8 mouse cellular contexts compared by ENCODE assay signal in genomic region chr13:111905213-111905701, GRCm38 (mm10).
DNase-seq lines count a peak whose midpoint lies in the region; ATAC-seq and TF ChIP-seq lines count a peak whose summit lies in the region.

No protein-coding gene starts in this region.

- no peak for TF ChIP-seq EP300 in stomach, postnatal 0 days (optimal IDR thresholded peaks at IDR 0.05)

- no peak for TF ChIP-seq CTCF in gastrocnemius, adult 2 months (IDR thresholded peaks at IDR 0.05)
- no peak for TF ChIP-seq CTCF in kidney, postnatal 0 days (IDR thresholded peaks at IDR 0.05; ENCODE audit: low read depth)
- no peak for TF ChIP-seq CTCF in stomach, postnatal 0 days (IDR thresholded peaks at IDR 0.05; ENCODE audit: low read depth)

- ATAC-seq in heart, embryonic 14.5 days (ENCODE audit: insufficient number of reproducible peaks, insufficient read depth, low FRiP score, low read depth): peak; percentile 61; the same call in 1 of the 2 replicates
- ATAC-seq in kidney, postnatal 0 days (replicated peaks; ENCODE audit: low FRiP score, low read depth): no peak
- peak; percentile 88 for ATAC-seq in stomach, postnatal 0 days (ENCODE audit: low FRiP score, low TSS enrichment)

- peak overlapping the region; percentile 57 for H3K4me2 ChIP-seq in heart, embryonic 14.5 days (ENCODE audit: low read length)
- peak overlapping the region; percentile 17; the same call in 1 of the 2 replicates for H3K4me2 ChIP-seq in kidney, postnatal 0 days (ENCODE audit: low read length)
- peak overlapping the region; percentile 29; the same call in 1 of the 2 replicates for H3K4me2 ChIP-seq in stomach, postnatal 0 days (replicated peaks; ENCODE audit: low read depth)

- H3K27me3 ChIP-seq in heart, embryonic 14.5 days (ENCODE audit: control insufficient read depth, insufficient read depth, low read length): no peaks in the 10 kb centered on the region
- no peaks in the 10 kb centered on the region for H3K27me3 ChIP-seq in kidney, postnatal 0 days (ENCODE audit: insufficient read depth, low read length)
- no peaks in the 10 kb centered on the region for H3K27me3 ChIP-seq in megakaryocyte, embryonic 14.5 days (replicated peaks)
- no peaks in the 10 kb centered on the region for H3K27me3 ChIP-seq in stomach, postnatal 0 days (ENCODE audit: control insufficient read depth, insufficient read depth, low read length)

- no peak for DNase-seq in gastrocnemius, adult 2 months
- no peak for DNase-seq in gastrocnemius, postnatal 36 days
- DNase-seq in embryo, embryonic 10 days (ENCODE audit: low spot score): peak; percentile 65
- peak; percentile 24 for DNase-seq in kidney, postnatal 0 days (ENCODE audit: low spot score)
- DNase-seq in stomach, postnatal 0 days (ENCODE audit: low spot score): peak; percentile 66
- no peak for DNase-seq in thymus, postnatal 10 days (ENCODE audit: low spot score in 2 of 2)

- no peaks in the 10 kb centered on the region for H3K9me3 ChIP-seq in heart, embryonic 14.5 days (ENCODE audit: control insufficient read depth, low read length)
- no peaks in the 10 kb centered on the region for H3K9me3 ChIP-seq in kidney, postnatal 0 days (replicated peaks; ENCODE audit: low read length)
- no peaks in the 10 kb centered on the region for H3K9me3 ChIP-seq in megakaryocyte, embryonic 14.5 days
- no peaks in the 10 kb centered on the region for H3K9me3 ChIP-seq in stomach, postnatal 0 days (ENCODE audit: control insufficient read depth, low read length)

- WGBS in heart, embryonic 14.5 days: 11% methylated on average over 10 of the region's 10 CpGs
- WGBS in kidney, postnatal 0 days: 29% methylated on average over 10 of the region's 10 CpGs
- 24% methylated on average over 10 of the region's 10 CpGs for WGBS in stomach, postnatal 0 days

- H3K4me1 ChIP-seq in heart, embryonic 14.5 days (ENCODE audit: control insufficient read depth in 2 of 2, insufficient read depth in 2 of 2, low read length in 2 of 2): peaks cover 9 to 11% of the 10 kb centered on the region in 2 experiments
- 0 out of 2 replicates have a peak, but pooled peaks cover 6% of the 10 kb centered on the region for H3K4me1 ChIP-seq in kidney, postnatal 0 days (replicated peaks; ENCODE audit: insufficient read depth, low read length)
- H3K4me1 ChIP-seq in megakaryocyte, embryonic 14.5 days: peaks cover 12% of the 10 kb centered on the region
- H3K4me1 ChIP-seq in stomach, postnatal 0 days (replicated peaks; ENCODE audit: control insufficient read depth, insufficient read depth): peaks cover 8% of the 10 kb centered on the region

- H3K9ac ChIP-seq in heart, embryonic 14.5 days (ENCODE audit: low read length): peak overlapping the region; percentile 44; the same call in 1 of the 2 replicates
- H3K9ac ChIP-seq in kidney, postnatal 0 days (ENCODE audit: low read depth, low read length): peak overlapping the region; percentile 45; the same call in 1 of the 2 replicates
- H3K9ac ChIP-seq in stomach, postnatal 0 days (ENCODE audit: low read length): peak overlapping the region; percentile 35; the same call in 1 of the 2 replicates

- H3K27ac ChIP-seq in gastrocnemius, adult 2 months: peak overlapping the region; percentile 28
- H3K27ac ChIP-seq in heart, embryonic 14.5 days (replicated peaks in 1 of 2; ENCODE audit: control insufficient read depth in 1 of 2, insufficient read depth in 1 of 2, low read depth in 2 of 2, low read length in 2 of 2): peak overlapping the region; percentile 67 to 69
- peak overlapping the region; percentile 75 for H3K27ac ChIP-seq in kidney, postnatal 0 days
- H3K27ac ChIP-seq in stomach, postnatal 0 days (replicated peaks): peak overlapping the region; percentile 82

- intact Hi-C loops in gastrocnemius, adult 2 months (cut with DNase I): no loop called here
- intact Hi-C loops in gastrocnemius, postnatal 36 days (cut with DNase I): no loop called here

- no peaks in the 10 kb centered on the region for H3K36me3 ChIP-seq in heart, embryonic 14.5 days (ENCODE audit: control insufficient read depth, insufficient read depth, low read length)
- no peaks in the 10 kb centered on the region for H3K36me3 ChIP-seq in kidney, postnatal 0 days (ENCODE audit: insufficient read depth, low read length)
- H3K36me3 ChIP-seq in megakaryocyte, embryonic 14.5 days (replicated peaks; ENCODE audit: low read length): no peaks in the 10 kb centered on the region
- H3K36me3 ChIP-seq in stomach, postnatal 0 days (ENCODE audit: control insufficient read depth, insufficient read depth, low read length): no peaks in the 10 kb centered on the region

- H3K4me3 ChIP-seq in gastrocnemius, adult 2 months: peak overlapping the region; percentile 47
- H3K4me3 ChIP-seq in heart, embryonic 14.5 days (ENCODE audit: control insufficient read depth in 1 of 2, insufficient read depth in 1 of 2, low read depth in 1 of 2, low read length in 2 of 2): peak overlapping the region; percentile 16 to 30; a peak in 3 of 4 replicates
- H3K4me3 ChIP-seq in kidney, postnatal 0 days (replicated peaks; ENCODE audit: low read depth, low read length): no peak overlapping the region
- peak overlapping the region; percentile 64 for H3K4me3 ChIP-seq in megakaryocyte, embryonic 14.5 days (replicated peaks)
- no peak overlapping the region for H3K4me3 ChIP-seq in stomach, postnatal 0 days (ENCODE audit: low read depth, low read length)

Comparison
In these comparisons a context has a peak if more than half of its experiments do, and no peak if none do; other contexts are left out.
1. DNase-seq: peak in embryo, embryonic 10 days (single experiment), kidney, postnatal 0 days (single experiment) and stomach, postnatal 0 days (single experiment); none in gastrocnemius, adult 2 months (single experiment), gastrocnemius, postnatal 36 days (0 of 2) and thymus, postnatal 10 days (0 of 2).
2. H3K27ac ChIP-seq: peak in every context shown above with its lines; median percentile 82 in stomach, postnatal 0 days; 75 in kidney, postnatal 0 days; 68 in heart, embryonic 14.5 days; 28 in gastrocnemius, adult 2 months.
3. H3K4me3 ChIP-seq: peak in gastrocnemius, adult 2 months (single experiment), heart, embryonic 14.5 days (2 of 2) and megakaryocyte, embryonic 14.5 days (single experiment); none in kidney, postnatal 0 days (single experiment) and stomach, postnatal 0 days (single experiment).
4. Peak in every context shown above with its lines, with median percentiles within 50 percentile points of each other: H3K4me2 ChIP-seq and H3K9ac ChIP-seq.